In the genomic region with DNA sequence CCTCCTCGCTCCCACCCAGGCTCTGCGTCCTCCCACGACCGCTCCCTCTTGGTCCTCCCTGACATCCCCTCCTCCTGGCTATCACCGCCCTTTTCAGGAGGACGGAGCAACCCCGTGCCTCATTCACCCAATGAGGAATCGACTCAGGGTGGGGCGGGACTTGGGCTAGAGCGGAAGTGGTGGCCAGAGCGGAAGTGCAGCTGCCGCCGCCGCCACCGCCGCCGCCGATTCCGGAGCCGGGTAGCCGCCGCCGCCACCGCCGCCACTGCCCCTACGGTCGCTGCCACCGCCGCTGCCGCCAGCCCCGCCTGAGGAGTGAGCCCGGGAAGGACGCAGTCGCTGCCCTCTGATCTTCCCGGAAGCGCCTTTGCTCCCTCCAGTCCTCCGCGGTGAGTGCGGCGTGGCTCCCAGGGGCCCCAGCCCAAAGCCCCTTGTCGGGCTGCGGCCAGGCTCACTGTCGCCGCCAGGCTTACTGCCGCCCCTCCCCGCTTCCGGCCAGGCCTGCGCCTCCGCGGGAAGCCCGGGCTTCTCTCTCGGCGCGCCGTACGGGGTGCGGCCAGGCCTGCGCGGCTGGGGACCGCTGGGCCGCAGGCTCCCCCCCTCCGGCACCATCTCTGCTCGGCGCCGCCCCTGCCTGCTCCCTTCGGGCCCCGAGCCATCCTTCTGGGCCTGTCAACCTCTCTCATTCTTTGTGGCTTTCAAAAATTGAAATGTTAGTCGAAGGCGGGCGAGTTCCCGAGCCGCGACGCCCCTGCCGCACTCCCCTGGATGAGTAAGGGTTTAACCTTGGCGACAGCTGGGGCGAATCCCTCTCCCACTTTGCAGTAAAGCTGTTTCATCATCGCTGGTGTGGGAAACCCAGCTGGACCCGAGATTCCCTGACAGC, we compare ENCODE assay signal across 8 mouse cellular contexts. TPM values are rescaled to one million over a fixed set of nuclear protein-coding genes. Genes with fewer than 3 reads are reported as not detected.
DNase-seq lines count a peak whose midpoint lies in the region; ATAC-seq and TF ChIP-seq lines count a peak whose summit lies in the region.

No protein-coding gene starts in this region.

- no peaks in the 10 kb centered on the region for H3K9me3 ChIP-seq in embryonic facial prominence, embryonic 14.5 days (ENCODE audit: control insufficient read depth, low read length)
- no peaks in the 10 kb centered on the region for H3K9me3 ChIP-seq in kidney, embryonic 14.5 days (ENCODE audit: control insufficient read depth, low read length)

- peaks cover 14% of the 10 kb centered on the region for H3K4me1 ChIP-seq in embryonic facial prominence, embryonic 14.5 days (ENCODE audit: control insufficient read depth, insufficient read depth, low read length)
- H3K4me1 ChIP-seq in kidney, embryonic 14.5 days (ENCODE audit: control insufficient read depth, insufficient read depth, low read length): peaks cover 12% of the 10 kb centered on the region

- DNase-seq in adrenal gland, postnatal 36 days: peak; percentile 95
- peak; percentile 99 for DNase-seq in embryonic facial prominence, embryonic 14.5 days (ENCODE audit: low spot score)
- peak; percentile 96 for DNase-seq in heart, adult 8-10 months (ENCODE audit: low spot score)
- peak; percentile 95 for DNase-seq in liver
- peak; percentile 82 to 85 for DNase-seq in monocyte, adult 2 months (ENCODE audit: low read depth in 1 of 2, low spot score in 2 of 2)
- peak; percentile 80 to 87 for DNase-seq in spleen, postnatal 14 days (ENCODE audit: low spot score in 2 of 2)

- H3ac ChIP-seq in C2C12 (ENCODE audit: control insufficient read depth, insufficient read length, low read depth): peak overlapping the region; percentile 96

- peak; percentile 100 for ATAC-seq in embryonic facial prominence, embryonic 14.5 days (ENCODE audit: low read depth)
- peak; percentile 100 for ATAC-seq in kidney, embryonic 14.5 days (ENCODE audit: low FRiP score, low TSS enrichment)

- TF ChIP-seq CTCF in C2C12 (IDR thresholded peaks at IDR 0.05; ENCODE audit: control insufficient read depth, insufficient read depth, insufficient read length): no peak

- 0% methylated on average over 36 of the region's 79 CpGs for WGBS in embryonic facial prominence, embryonic 14.5 days
- under 1% methylated on average over 60 of the region's 79 CpGs for WGBS in kidney, embryonic 14.5 days

- peak overlapping the region; percentile 91 for H3K9ac ChIP-seq in embryonic facial prominence, embryonic 14.5 days (ENCODE audit: low read depth, low read length)
- H3K9ac ChIP-seq in kidney, embryonic 14.5 days (ENCODE audit: low read depth, low read length): peak overlapping the region; percentile 80

- H3K4me2 ChIP-seq in embryonic facial prominence, embryonic 14.5 days (ENCODE audit: low read depth, low read length): peak overlapping the region; percentile 58
- peak overlapping the region; percentile 74 for H3K4me2 ChIP-seq in kidney, embryonic 14.5 days (replicated peaks; ENCODE audit: low read depth, low read length)

- peaks cover 52% of the 10 kb centered on the region for H3K79me2 ChIP-seq in C2C12 (ENCODE audit: control insufficient read depth, insufficient read depth)

- H3K27ac ChIP-seq in embryonic facial prominence, embryonic 14.5 days (replicated peaks; ENCODE audit: low read depth, low read length): peak overlapping the region; percentile 96
- peak overlapping the region; percentile 83 for H3K27ac ChIP-seq in kidney, embryonic 14.5 days (ENCODE audit: low read depth, low read length)

- no peaks in the 10 kb centered on the region for H3K27me3 ChIP-seq in C2C12 (ENCODE audit: control insufficient read depth, insufficient read depth, insufficient read length)
- no peaks in the 10 kb centered on the region for H3K27me3 ChIP-seq in embryonic facial prominence, embryonic 14.5 days (replicated peaks; ENCODE audit: control insufficient read depth, insufficient read depth, low read length)
- H3K27me3 ChIP-seq in kidney, embryonic 14.5 days (ENCODE audit: control insufficient read depth, insufficient read depth, low read length): no peaks in the 10 kb centered on the region

- peak overlapping the region; percentile 84 for H3K4me3 ChIP-seq in C2C12 (ENCODE audit: insufficient read depth, poor library complexity, severe bottlenecking)
- H3K4me3 ChIP-seq in embryonic facial prominence, embryonic 14.5 days (ENCODE audit: low read depth, low read length): peak overlapping the region; percentile 99
- H3K4me3 ChIP-seq in kidney, embryonic 14.5 days (ENCODE audit: low read length): peak overlapping the region; percentile 58

- peaks cover 49% of the 10 kb centered on the region for H3K79me3 ChIP-seq in C2C12 (ENCODE audit: low read depth)

- peaks cover 22% of the 10 kb centered on the region for H3K36me3 ChIP-seq in C2C12 (ENCODE audit: control insufficient read depth, insufficient read depth)
- peaks cover 7% of the 10 kb centered on the region; the same call in 1 of the 2 replicates for H3K36me3 ChIP-seq in embryonic facial prominence, embryonic 14.5 days (ENCODE audit: control insufficient read depth, insufficient read depth, low read length)
- H3K36me3 ChIP-seq in kidney, embryonic 14.5 days (ENCODE audit: control insufficient read depth, insufficient read depth, low read length): peaks cover 10% of the 10 kb centered on the region; the same call in 1 of the 2 replicates

TF ChIP-seq in C2C12, 6 proteins besides CTCF, POLR2A, EP300 and RAD21:
- no peak for TF ChIP-seq MYOG (IDR thresholded peaks at IDR 0.05; ENCODE audit: control insufficient read depth, extremely low read depth, insufficient read length)
- TF ChIP-seq MAX (IDR thresholded peaks at IDR 0.05): peak; percentile 15
- TF ChIP-seq FOSL1 (IDR thresholded peaks at IDR 0.05; ENCODE audit: insufficient read depth, low read length, poor library complexity, severe bottlenecking): no peak
- TF ChIP-seq USF1 (IDR thresholded peaks at IDR 0.05; ENCODE audit: low read depth): peak; percentile 79
- TF ChIP-seq CEBPB (IDR thresholded peaks at IDR 0.05; ENCODE audit: low read depth): peak; percentile 32
- TF ChIP-seq MYOD1 (IDR thresholded peaks at IDR 0.05; ENCODE audit: control insufficient read depth, insufficient read length, low read depth): no peak
TF ChIP-seq in C2C12: peak in this region for 3.

RNA-seq across cellular contexts. Expression of gene Ywhab, which starts 0.5 kb away (rescaled TPM):
- 114 TPM for polyA plus RNA-seq in C2C12 (2012; fragmentation: generic; extraction: Trizol)
- total RNA-seq in adrenal gland, postnatal 36 days (2021): 100 to 1,000 TPM; 264 to 302 TPM
- polyA plus RNA-seq in embryonic facial prominence, embryonic 14.5 days (2014; fragmentation: Nextera tagmentation; extraction: Ambion mirVana): 276 and 293 TPM in 2 replicates
- total RNA-seq in heart, adult 8-10 months (2022): 10 to 100 TPM; 66.1 to 76.5 (median 72.0) TPM
- 217 and 305 TPM in 2 replicates for polyA plus RNA-seq in kidney, embryonic 14.5 days (2014; fragmentation: Nextera tagmentation; extraction: Ambion mirVana)

RNA-seq across cellular contexts. Expression of gene Pabpc1l, which starts 30.0 kb away (rescaled TPM):
- 0.60 TPM for polyA plus RNA-seq in C2C12 (2012; fragmentation: generic; extraction: Trizol)
- total RNA-seq in adrenal gland, postnatal 36 days (2021): 1 to 10 TPM; 1.2 to 1.9 TPM
- polyA plus RNA-seq in embryonic facial prominence, embryonic 14.5 days (2014; fragmentation: Nextera tagmentation; extraction: Ambion mirVana): 2.8 and 4.9 TPM in 2 replicates
- 1 to 10 TPM in 1 of 4 experiments, under 1 TPM in 1, not detected in 2; 0.40 to 1.4 TPM for total RNA-seq in heart, adult 8-10 months (2022)
- 2.7 and 3.4 TPM in 2 replicates for polyA plus RNA-seq in kidney, embryonic 14.5 days (2014; fragmentation: Nextera tagmentation; extraction: Ambion mirVana)

Comparison
In these comparisons a context has a peak if more than half of its experiments do, and no peak if none do; other contexts are left out.
1. Peak in every context shown above with its lines: DNase-seq, ATAC-seq, H3K4me3 ChIP-seq and H3K27ac ChIP-seq.